Mouse (Mus musculus) mesoderm, embryonic 11.5 days (tissue): ENCODE data around the gene Herpud1.

Experiments used
- DNase-seq: peaks from one replicate; pipeline ENCODE4 v3.0.0-alpha.2; 2012; ENCODE audit warnings: low read depth, low spot score

Herpud1 gene

GRCm38 (mm10) chr8:94408443-94409080 is 22.3 kb downstream of the Herpud1 start:
- DNase-seq, result no peak

GRCm38 (mm10) chr8:94409523-94409922 is 23.3 kb downstream of the Herpud1 start:
- no peak for DNase-seq

- no peak for DNase-seq
These were observed 26.3 kb downstream of the Herpud1 start for GRCm38 (mm10) chr8:94412518-94412917.

- no peak for DNase-seq
These were observed 27.3 kb downstream of the Herpud1 start for GRCm38 (mm10) chr8:94413509-94413908.

GRCm38 (mm10) chr8:94415218-94415617 is 29.0 kb downstream of the Herpud1 start:
- DNase-seq, result no peak

GRCm38 (mm10) chr8:94418017-94418416 is 31.8 kb downstream of the Herpud1 start:
- no peak for DNase-seq

GRCm38 (mm10) chr8:94422270-94422669 is 36.0 kb downstream of the Herpud1 start:
- no peak for DNase-seq

- DNase-seq, result no peak
These were observed 41.7 kb downstream of the Herpud1 start for GRCm38 (mm10) chr8:94427953-94428352.

- no peak for DNase-seq
These were observed 42.2 kb downstream of the Herpud1 start for GRCm38 (mm10) chr8:94428420-94428819.

- no peak for DNase-seq
These were observed 43.1 kb downstream of the Herpud1 start for GRCm38 (mm10) chr8:94429376-94429775.

- DNase-seq, result no peak
These were observed 46.0 kb downstream of the Herpud1 start for GRCm38 (mm10) chr8:94432212-94432611.

GRCm38 (mm10) chr8:94433981-94434466 is 47.8 kb downstream of the Herpud1 start, which contains the start of gene Nlrc5:
TSS of gene Nlrc5 (plus strand) at chr8:94434356.
- peak; percentile 35 for DNase-seq

GRCm38 (mm10) chr8:94434958-94435357 is 48.7 kb downstream of the Herpud1 start:
- DNase-seq, result no peak

- DNase-seq, result no peak
These were observed 49.3 kb downstream of the Herpud1 start for GRCm38 (mm10) chr8:94435397-94436111.

- no peak for DNase-seq
These were observed 49.9 kb downstream of the Herpud1 start for GRCm38 (mm10) chr8:94436112-94436572.

- no peak for DNase-seq
These were observed 50.7 kb downstream of the Herpud1 start for GRCm38 (mm10) chr8:94436900-94437299.

GRCm38 (mm10) chr8:94438659-94439058 is 52.4 kb downstream of the Herpud1 start:
- no peak for DNase-seq

GRCm38 (mm10) chr8:94439691-94440090 is 53.5 kb downstream of the Herpud1 start:
- DNase-seq, result no peak

- DNase-seq, result no peak
These were observed 54.2 kb downstream of the Herpud1 start for GRCm38 (mm10) chr8:94440389-94440788.

GRCm38 (mm10) chr8:94441686-94442085 is 55.4 kb downstream of the Herpud1 start:
- no peak for DNase-seq

- DNase-seq, result no peak
These were observed 56.9 kb downstream of the Herpud1 start for GRCm38 (mm10) chr8:94443153-94443552.

GRCm38 (mm10) chr8:94444480-94444879 is 58.2 kb downstream of the Herpud1 start:
- DNase-seq, result no peak
